Mouse (Mus musculus) spleen, adult 18-20 months (tissue): Measurements from ENCODE around the gene Ccr8.

Experiments used
- DNase-seq, 2 experiments: peaks; one replicate each; pipeline ENCODE4 v3.0.0; 2022; ENCODE audit warnings: mixed read lengths in 2 of 2

Gene Ccr8

GRCm38 (mm10) chr9:120133755-120134475 is 42.0 kb downstream of the Ccr8 start:
- no peak for DNase-seq

GRCm38 (mm10) chr9:120134529-120135160 is 42.7 kb downstream of the Ccr8 start:
- DNase-seq, result no peak

GRCm38 (mm10) chr9:120135454-120135853 is 43.5 kb downstream of the Ccr8 start:
- no peak for DNase-seq

GRCm38 (mm10) chr9:120140652-120141051 is 48.7 kb downstream of the Ccr8 start:
- peak in 1 of 2 experiments; percentile 71 for DNase-seq

GRCm38 (mm10) chr9:120144474-120144873 is 52.6 kb downstream of the Ccr8 start:
- DNase-seq, result no peak
